Mouse (Mus musculus) activated CD4-positive, CD25-positive, alpha-beta regulatory T cell, adult 9 weeks (primary cell): Measurements from ENCODE around the gene Tcp11l2. TPM values are rescaled to one million over a fixed set of nuclear protein-coding genes. Genes with fewer than 3 reads are reported as not detected.

ENCODE experiments used
- polyA plus RNA-seq: library from polyadenylated mRNA; unstranded; fragments of 100-300 nt; shearing (Covaris generic); gene quantifications from one replicate; pipeline ENCODE4 v1.2.1, GENCODE M21; 2017

The Tcp11l2 gene
- 189 TPM for polyA plus RNA-seq

GRCm38 (mm10) chr10:84576395-84577070 lies at the start of gene Tcp11l2:
TSS of gene Tcp11l2 (plus strand) at chr10:84576626.

DNA sequence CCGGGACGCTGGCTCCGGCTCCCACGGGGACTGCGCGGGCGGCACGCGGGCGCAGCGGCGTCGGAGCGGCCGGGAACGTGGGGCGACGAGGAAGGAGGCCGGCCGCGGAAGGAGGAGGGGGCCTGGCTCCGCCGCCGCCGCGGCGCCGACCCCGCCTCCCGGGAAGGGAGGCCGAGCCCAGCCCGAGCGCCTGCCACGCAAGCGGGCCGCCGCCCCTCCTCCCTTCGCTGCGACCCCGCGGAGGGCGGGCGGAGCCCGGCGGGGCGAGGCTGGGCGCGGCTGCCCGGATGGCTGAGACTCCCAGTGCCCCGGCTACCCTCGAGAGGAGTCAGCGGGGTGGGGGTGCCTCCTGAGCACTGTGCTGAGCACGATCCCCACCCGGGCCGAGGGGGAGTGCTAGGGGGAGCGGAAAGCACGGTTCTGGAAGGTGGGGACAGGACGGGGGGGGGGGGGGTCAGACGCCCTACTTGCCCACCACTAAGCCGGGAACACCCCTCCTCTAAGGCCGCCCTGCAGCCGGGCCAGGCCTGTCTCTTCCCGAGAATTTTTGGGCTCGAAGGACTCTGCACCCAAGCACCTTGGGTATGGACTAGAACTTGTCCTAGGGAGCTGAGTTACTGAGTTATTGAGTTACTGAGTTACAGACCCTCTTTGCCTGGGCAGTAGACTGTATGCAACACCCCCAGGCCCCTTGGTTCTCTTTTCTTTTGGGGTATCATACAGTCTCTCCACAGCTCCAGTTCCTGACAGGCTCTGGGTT lies 42.3 kb upstream of the Tcp11l2 start, which contains the start of gene Ckap4:
Ckap4 (minus strand) TSS at position 151 of the 760 bp plus-strand sequence.

GRCm38 (mm10) chr10:84621826-84622790 lies 45.7 kb downstream of the Tcp11l2 start, which contains the start of gene Polr3b:
TSS of gene Polr3b (plus strand) at chr10:84622292.

Other genes with a start within 250 kb of the Tcp11l2 start
- not detected for gene Nuak1, start 136.0 kb upstream of the Tcp11l2 start, polyA plus RNA-seq
- gene Ckap4, start 42.6 kb upstream of the Tcp11l2 start, polyA plus RNA-seq = not detected
- 32.2 TPM for gene Polr3b, start 45.7 kb downstream of the Tcp11l2 start, polyA plus RNA-seq
- not detected for gene Rfx4, start 179.4 kb downstream of the Tcp11l2 start, polyA plus RNA-seq